Mouse (Mus musculus): ENCODE data around the gene Atg4c. TPM values are rescaled to one million over a fixed set of nuclear protein-coding genes. Genes with fewer than 3 reads are reported as not detected.

Atg4c gene
- polyA plus RNA-seq, 1 experiment from 2014 or later, result 8.1 TPM

- H3K9me3 ChIP-seq (ENCODE audit: low read length), result no peaks in the 10 kb centered on the region
- no peak overlapping the region for H3K27ac ChIP-seq (ENCODE audit: low read length)
- no peaks in the 10 kb centered on the region for H3K36me3 ChIP-seq (ENCODE audit: insufficient read depth, low read length)
- TF ChIP-seq CTCF (IDR thresholded peaks at IDR 0.05) (no peak), EP300 (IDR thresholded peaks at IDR 0.05) (no peak)
- WGBS, result 70% methylated on average over 11 of the region's 11 CpGs
- H3K4me3 ChIP-seq (ENCODE audit: low read depth, low read length), result no peak overlapping the region
- DNase-seq (ENCODE audit: low spot score), result no peak
- no peak overlapping the region for H3K4me2 ChIP-seq (replicated peaks; ENCODE audit: low read depth, low read length)
- no peaks in the 10 kb centered on the region for H3K4me1 ChIP-seq (ENCODE audit: insufficient read depth, low read depth, low read length)
- ATAC-seq, result no peak
- no peak overlapping the region for H3K9ac ChIP-seq (replicated peaks; ENCODE audit: low read depth)
- no peaks in the 10 kb centered on the region for H3K27me3 ChIP-seq (replicated peaks; ENCODE audit: insufficient read depth, low read length)
These were observed 69.9 kb downstream of the Atg4c start for GRCm38 (mm10) chr4:99263663-99264062.

GRCm38 (mm10) chr4:99266843-99267445, 73.2 kb downstream of the Atg4c start:
- no peaks in the 10 kb centered on the region for H3K36me3 ChIP-seq (ENCODE audit: insufficient read depth, low read length)

GRCm38 (mm10) chr4:99272860-99273259, 79.1 kb downstream of the Atg4c start:
- Histone ChIP-seq H3K4me3 (ENCODE audit: low read depth, low read length) (no peak overlapping the region), H3K27me3 (replicated peaks; ENCODE audit: insufficient read depth, low read length) (no peaks in the 10 kb centered on the region), H3K9ac (replicated peaks; ENCODE audit: low read depth) (no peak overlapping the region), H3K36me3 (ENCODE audit: insufficient read depth, low read length) (no peaks in the 10 kb centered on the region), H3K4me1 (ENCODE audit: insufficient read depth, low read depth, low read length) (no peaks in the 10 kb centered on the region), H3K4me2 (replicated peaks; ENCODE audit: low read depth, low read length) (no peak overlapping the region), H3K27ac (ENCODE audit: low read length) (no peak overlapping the region), H3K9me3 (ENCODE audit: low read length) (no peaks in the 10 kb centered on the region)
- 72% methylated on average over 9 of the region's 9 CpGs for WGBS
- ATAC-seq (no peak), DNase-seq (ENCODE audit: low spot score) (no peak)
- TF ChIP-seq CTCF (IDR thresholded peaks at IDR 0.05), result no peak
- TF ChIP-seq EP300 (IDR thresholded peaks at IDR 0.05), result no peak

More at GRCm38 (mm10) chr4:99266843-99267445, 73.2 kb downstream of the Atg4c start:
- Histone ChIP-seq H3K4me1 (ENCODE audit: insufficient read depth, low read depth, low read length) (no peaks in the 10 kb centered on the region), H3K9ac (replicated peaks; ENCODE audit: low read depth) (no peak overlapping the region), H3K27ac (ENCODE audit: low read length) (no peak overlapping the region), H3K4me2 (replicated peaks; ENCODE audit: low read depth, low read length) (no peak overlapping the region), H3K27me3 (replicated peaks; ENCODE audit: insufficient read depth, low read length) (no peaks in the 10 kb centered on the region), H3K4me3 (ENCODE audit: low read depth, low read length) (no peak overlapping the region), H3K9me3 (ENCODE audit: low read length) (no peaks in the 10 kb centered on the region)
- 79% methylated on average over 10 of the region's 10 CpGs for WGBS
- no peak for TF ChIP-seq EP300 (IDR thresholded peaks at IDR 0.05)
- TF ChIP-seq CTCF (IDR thresholded peaks at IDR 0.05), result no peak
- DNase-seq (ENCODE audit: low spot score) (peak; percentile 7), ATAC-seq (no peak)

GRCm38 (mm10) chr4:99273466-99273865, 79.7 kb downstream of the Atg4c start:
- Histone ChIP-seq H3K27me3 (replicated peaks; ENCODE audit: insufficient read depth, low read length) (no peaks in the 10 kb centered on the region), H3K36me3 (ENCODE audit: insufficient read depth, low read length) (no peaks in the 10 kb centered on the region), H3K9ac (replicated peaks; ENCODE audit: low read depth) (no peak overlapping the region), H3K4me1 (ENCODE audit: insufficient read depth, low read depth, low read length) (no peaks in the 10 kb centered on the region), H3K9me3 (ENCODE audit: low read length) (no peaks in the 10 kb centered on the region), H3K4me2 (replicated peaks; ENCODE audit: low read depth, low read length) (no peak overlapping the region), H3K27ac (ENCODE audit: low read length) (no peak overlapping the region), H3K4me3 (ENCODE audit: low read depth, low read length) (no peak overlapping the region)
- ATAC-seq (no peak), DNase-seq (ENCODE audit: low spot score) (no peak)
- WGBS, result 96% methylated on average over 3 of the region's 3 CpGs
- TF ChIP-seq CTCF (IDR thresholded peaks at IDR 0.05) (no peak), EP300 (IDR thresholded peaks at IDR 0.05) (no peak)

GRCm38 (mm10) chr4:99273979-99274378, 80.2 kb downstream of the Atg4c start:
- Histone ChIP-seq H3K4me2 (replicated peaks; ENCODE audit: low read depth, low read length) (no peak overlapping the region), H3K4me3 (ENCODE audit: low read depth, low read length) (no peak overlapping the region), H3K9ac (replicated peaks; ENCODE audit: low read depth) (no peak overlapping the region), H3K4me1 (ENCODE audit: insufficient read depth, low read depth, low read length) (no peaks in the 10 kb centered on the region), H3K36me3 (ENCODE audit: insufficient read depth, low read length) (no peaks in the 10 kb centered on the region), H3K27ac (ENCODE audit: low read length) (no peak overlapping the region), H3K27me3 (replicated peaks; ENCODE audit: insufficient read depth, low read length) (no peaks in the 10 kb centered on the region), H3K9me3 (ENCODE audit: low read length) (no peaks in the 10 kb centered on the region)
- TF ChIP-seq EP300 (IDR thresholded peaks at IDR 0.05) (no peak), CTCF (IDR thresholded peaks at IDR 0.05) (no peak)
- no peak for ATAC-seq
- WGBS, result 78% methylated on average over 7 of the region's 7 CpGs
- DNase-seq (ENCODE audit: low spot score), result no peak

- no peaks in the 10 kb centered on the region for H3K4me1 ChIP-seq (ENCODE audit: insufficient read depth, low read depth, low read length)
- H3K27ac ChIP-seq (ENCODE audit: low read length), result no peak overlapping the region
- ATAC-seq (no peak), DNase-seq (ENCODE audit: low spot score) (no peak)
- TF ChIP-seq CTCF (IDR thresholded peaks at IDR 0.05), result no peak
- no peak for TF ChIP-seq EP300 (IDR thresholded peaks at IDR 0.05)
- WGBS, result 79% methylated on average over 7 of the region's 7 CpGs
- H3K27me3 ChIP-seq (replicated peaks; ENCODE audit: insufficient read depth, low read length), result no peaks in the 10 kb centered on the region
- no peak overlapping the region for H3K9ac ChIP-seq (replicated peaks; ENCODE audit: low read depth)
- H3K4me3 ChIP-seq (ENCODE audit: low read depth, low read length), result no peak overlapping the region
- no peak overlapping the region for H3K4me2 ChIP-seq (replicated peaks; ENCODE audit: low read depth, low read length)
- H3K36me3 ChIP-seq (ENCODE audit: insufficient read depth, low read length), result no peaks in the 10 kb centered on the region
- H3K9me3 ChIP-seq (ENCODE audit: low read length), result no peaks in the 10 kb centered on the region
These were observed 85.1 kb downstream of the Atg4c start for GRCm38 (mm10) chr4:99278876-99279275.

GRCm38 (mm10) chr4:99281711-99282110, 88.0 kb downstream of the Atg4c start:
- WGBS, result 76% methylated on average over 7 of the region's 7 CpGs
- H3K4me1 ChIP-seq (ENCODE audit: insufficient read depth, low read depth, low read length), result no peaks in the 10 kb centered on the region
- TF ChIP-seq CTCF (IDR thresholded peaks at IDR 0.05), result no peak
- no peak for TF ChIP-seq EP300 (IDR thresholded peaks at IDR 0.05)

More at GRCm38 (mm10) chr4:99281711-99282110, 88.0 kb downstream of the Atg4c start:
- no peaks in the 10 kb centered on the region for H3K27me3 ChIP-seq (replicated peaks; ENCODE audit: insufficient read depth, low read length)
- ATAC-seq, result no peak
- H3K9me3 ChIP-seq (ENCODE audit: low read length), result no peaks in the 10 kb centered on the region
- DNase-seq (ENCODE audit: low spot score), result no peak
- H3K9ac ChIP-seq (replicated peaks; ENCODE audit: low read depth), result no peak overlapping the region
- no peaks in the 10 kb centered on the region for H3K36me3 ChIP-seq (ENCODE audit: insufficient read depth, low read length)
- H3K4me3 ChIP-seq (ENCODE audit: low read depth, low read length), result no peak overlapping the region
- H3K27ac ChIP-seq (ENCODE audit: low read length), result no peak overlapping the region
- no peak overlapping the region for H3K4me2 ChIP-seq (replicated peaks; ENCODE audit: low read depth, low read length)
